Mouse (Mus musculus) lung, postnatal 0 days (tissue): ENCODE measurements at regions not wholly inside any gene's neighbourhood (a gene's known extent, or its start where the extent isn't known, plus 50 kb on each side); places are given as distances from the start of the nearest gene placed in this dataset.

ENCODE experiments used
- CTCF ChIP-seq: IDR thresholded peaks from 2 replicates; pipeline ENCODE4 v1.5.1; 2016; ENCODE audit warnings: antibody characterized with exemption, mild to moderate bottlenecking
- EP300 ChIP-seq: IDR thresholded peaks from 2 replicates; pipeline ENCODE4 v1.6.1; 2016; ENCODE audit warnings: antibody characterized with exemption, mild to moderate bottlenecking, control low read depth

GRCm38 (mm10) chr1:187484821-187485220, 123.8 kb upstream of the Esrrg start:
- TF ChIP-seq CTCF (no peak), EP300 (0 out of 2 replicates have a peak, but pooled peaks have one; percentile 26)
